Mouse (Mus musculus): ENCODE results near the gene Ttll8. TPM values are rescaled to one million over a fixed set of nuclear protein-coding genes. Genes with fewer than 3 reads are reported as not detected.

Ttll8 gene
- polyA plus RNA-seq, 1 experiment from 2014 or later, result 0.16 TPM

DNA sequence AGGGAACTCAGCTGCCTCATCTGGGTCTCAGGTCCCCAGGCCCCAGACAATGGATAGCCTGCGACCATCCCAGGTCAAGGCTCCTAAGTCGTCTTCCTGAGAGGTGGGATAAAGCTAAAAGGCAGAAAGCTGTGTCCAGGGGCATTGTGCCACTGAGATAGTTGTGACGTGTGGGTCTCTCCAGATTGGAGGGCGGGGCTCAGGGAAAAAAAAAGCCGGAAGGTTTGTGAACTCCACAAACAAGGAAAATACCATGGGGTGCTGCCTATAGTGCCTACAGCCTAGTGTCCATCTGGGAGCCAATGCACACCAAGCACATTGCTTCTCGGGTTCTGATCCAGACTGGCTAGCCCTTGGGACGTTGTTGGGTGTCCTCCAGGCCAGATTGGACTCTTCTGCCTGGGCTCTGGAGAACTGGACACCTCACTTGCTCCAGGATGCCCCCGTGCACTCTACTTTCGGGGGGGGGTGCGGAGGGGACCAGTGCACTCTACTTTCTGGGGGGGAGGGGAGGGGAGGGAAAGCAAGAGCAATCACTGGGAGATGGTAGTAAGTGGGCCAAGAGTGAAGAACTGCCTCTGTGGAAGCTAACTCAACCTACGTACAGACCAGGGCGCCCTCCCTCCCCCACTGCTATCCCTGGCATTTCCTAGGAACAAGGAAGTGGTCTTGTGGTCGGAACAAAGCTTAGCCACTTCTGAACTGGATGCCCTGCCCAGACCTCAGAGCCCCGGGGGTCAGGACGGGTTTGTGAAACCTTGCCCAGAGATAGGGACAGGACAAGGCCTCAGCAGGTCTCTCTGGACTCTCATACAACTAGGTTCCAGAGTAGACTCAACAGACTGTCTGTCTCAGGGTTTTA lies 99.0 kb downstream of the Ttll8 start:
- 77% methylated on average over 15 of the region's 15 CpGs for WGBS
- H3K4me1 ChIP-seq (ENCODE audit: control insufficient read depth, insufficient read depth, low read length), result no peaks in the 10 kb centered on the region
- H3K27me3 ChIP-seq (ENCODE audit: control insufficient read depth, insufficient read depth, low read depth, low read length), result no peaks in the 10 kb centered on the region
- H3K4me3 ChIP-seq (ENCODE audit: low read depth, low read length), result no peak overlapping the region
- no peaks in the 10 kb centered on the region for H3K36me3 ChIP-seq (ENCODE audit: control insufficient read depth, insufficient read depth, low read length)
- no peak overlapping the region for H3K27ac ChIP-seq (ENCODE audit: low read length)
- no peak overlapping the region for H3K9ac ChIP-seq (ENCODE audit: low read depth, low read length)
- no peak for ATAC-seq
- H3K9me3 ChIP-seq (replicated peaks; ENCODE audit: control insufficient read depth, low read length, poor library complexity, severe bottlenecking), result no peaks in the 10 kb centered on the region
- no peak overlapping the region for H3K4me2 ChIP-seq (ENCODE audit: low read length)

DNA sequence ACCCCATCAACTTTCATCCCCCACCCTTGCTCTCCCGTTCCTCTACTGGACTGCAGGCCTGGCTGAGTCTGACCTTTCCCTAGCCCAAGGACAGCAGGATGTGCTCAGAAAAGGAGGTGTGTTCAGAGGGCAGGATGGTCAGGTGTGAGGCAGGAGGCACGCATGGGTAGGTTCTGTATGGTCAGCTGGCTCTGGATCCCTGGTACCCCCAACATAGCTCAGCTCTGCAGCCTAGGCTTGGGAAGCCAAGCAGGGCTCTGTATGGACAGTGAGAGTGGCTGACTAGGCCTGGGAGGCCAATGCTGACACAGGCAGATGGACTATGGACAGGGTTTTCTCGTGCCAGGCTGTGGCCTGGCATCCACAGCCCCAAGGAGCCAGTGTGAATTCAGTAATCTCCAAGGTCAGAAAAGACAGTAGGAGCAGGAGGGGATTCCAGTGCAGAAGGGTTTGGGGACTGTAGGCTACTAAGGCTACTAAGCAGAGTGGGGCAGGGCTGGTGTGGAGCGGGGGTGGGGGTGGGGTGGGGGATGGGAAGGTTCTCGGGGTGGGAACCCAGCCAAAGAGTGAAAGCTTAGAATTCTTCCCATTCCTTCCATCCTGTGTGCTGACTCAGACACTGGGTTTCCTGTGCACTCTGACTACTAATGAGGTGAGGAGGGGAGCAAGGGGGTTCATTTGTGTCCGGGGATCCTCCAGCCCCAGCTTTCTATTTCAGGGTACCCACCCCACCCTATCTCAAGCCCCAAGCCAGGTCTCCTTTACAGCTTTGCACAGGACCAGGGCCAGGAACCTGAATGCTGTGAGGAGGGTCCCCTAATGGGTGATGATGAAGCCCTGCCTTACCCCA lies 99.9 kb downstream of the Ttll8 start:
- no peaks in the 10 kb centered on the region for H3K36me3 ChIP-seq (ENCODE audit: control insufficient read depth, insufficient read depth, low read length)
- no peaks in the 10 kb centered on the region for H3K27me3 ChIP-seq (ENCODE audit: control insufficient read depth, insufficient read depth, low read depth, low read length)
- H3K9ac ChIP-seq (ENCODE audit: low read depth, low read length), result no peak overlapping the region
- H3K4me3 ChIP-seq (ENCODE audit: low read depth, low read length), result no peak overlapping the region
- no peaks in the 10 kb centered on the region for H3K9me3 ChIP-seq (replicated peaks; ENCODE audit: control insufficient read depth, low read length, poor library complexity, severe bottlenecking)
- 54% methylated on average over 6 of the region's 6 CpGs for WGBS
- ATAC-seq, result no peak
- H3K4me2 ChIP-seq (ENCODE audit: low read length), result no peak overlapping the region
- H3K4me1 ChIP-seq (ENCODE audit: control insufficient read depth, insufficient read depth, low read length), result no peaks in the 10 kb centered on the region
- no peak overlapping the region for H3K27ac ChIP-seq (ENCODE audit: low read length)

GRCm38 (mm10) chr15:88853106-88853505 lies 101.1 kb downstream of the Ttll8 start:
- Histone ChIP-seq H3K9ac (ENCODE audit: low read depth, low read length) (no peak overlapping the region), H3K27me3 (ENCODE audit: control insufficient read depth, insufficient read depth, low read depth, low read length) (no peaks in the 10 kb centered on the region), H3K27ac (ENCODE audit: low read length) (no peak overlapping the region), H3K9me3 (replicated peaks; ENCODE audit: control insufficient read depth, low read length, poor library complexity, severe bottlenecking) (no peaks in the 10 kb centered on the region), H3K36me3 (ENCODE audit: control insufficient read depth, insufficient read depth, low read length) (no peaks in the 10 kb centered on the region), H3K4me1 (ENCODE audit: control insufficient read depth, insufficient read depth, low read length) (no peaks in the 10 kb centered on the region), H3K4me2 (ENCODE audit: low read length) (no peak overlapping the region), H3K4me3 (ENCODE audit: low read depth, low read length) (no peak overlapping the region)
- 88% methylated on average over 9 of the region's 9 CpGs for WGBS
- no peak for ATAC-seq

- Histone ChIP-seq H3K4me1 (ENCODE audit: control insufficient read depth, insufficient read depth, low read length) (no peaks in the 10 kb centered on the region), H3K36me3 (ENCODE audit: control insufficient read depth, insufficient read depth, low read length) (no peaks in the 10 kb centered on the region), H3K4me2 (ENCODE audit: low read length) (no peak overlapping the region), H3K27ac (ENCODE audit: low read length) (no peak overlapping the region), H3K9ac (ENCODE audit: low read depth, low read length) (no peak overlapping the region), H3K9me3 (replicated peaks; ENCODE audit: control insufficient read depth, low read length, poor library complexity, severe bottlenecking) (no peaks in the 10 kb centered on the region), H3K4me3 (ENCODE audit: low read depth, low read length) (no peak overlapping the region), H3K27me3 (ENCODE audit: control insufficient read depth, insufficient read depth, low read depth, low read length) (no peaks in the 10 kb centered on the region)
- no peak for ATAC-seq
- WGBS, result 87% methylated on average over 10 of the region's 10 CpGs
These were observed 102.6 kb downstream of the Ttll8 start for GRCm38 (mm10) chr15:88851507-88852149.

- no peak overlapping the region for H3K27ac ChIP-seq (ENCODE audit: low read length)
- no peak overlapping the region for H3K9ac ChIP-seq (ENCODE audit: low read depth, low read length)
- no peaks in the 10 kb centered on the region for H3K9me3 ChIP-seq (replicated peaks; ENCODE audit: control insufficient read depth, low read length, poor library complexity, severe bottlenecking)
- no peaks in the 10 kb centered on the region for H3K27me3 ChIP-seq (ENCODE audit: control insufficient read depth, insufficient read depth, low read depth, low read length)
- no peak for ATAC-seq
- WGBS, result 54% methylated on average over 3 of the region's 3 CpGs
- no peaks in the 10 kb centered on the region for H3K4me1 ChIP-seq (ENCODE audit: control insufficient read depth, insufficient read depth, low read length)
- H3K36me3 ChIP-seq (ENCODE audit: control insufficient read depth, insufficient read depth, low read length), result no peaks in the 10 kb centered on the region
- no peak overlapping the region for H3K4me2 ChIP-seq (ENCODE audit: low read length)
- no peak overlapping the region for H3K4me3 ChIP-seq (ENCODE audit: low read depth, low read length)
These were observed 103.1 kb downstream of the Ttll8 start for GRCm38 (mm10) chr15:88851076-88851475.

DNA sequence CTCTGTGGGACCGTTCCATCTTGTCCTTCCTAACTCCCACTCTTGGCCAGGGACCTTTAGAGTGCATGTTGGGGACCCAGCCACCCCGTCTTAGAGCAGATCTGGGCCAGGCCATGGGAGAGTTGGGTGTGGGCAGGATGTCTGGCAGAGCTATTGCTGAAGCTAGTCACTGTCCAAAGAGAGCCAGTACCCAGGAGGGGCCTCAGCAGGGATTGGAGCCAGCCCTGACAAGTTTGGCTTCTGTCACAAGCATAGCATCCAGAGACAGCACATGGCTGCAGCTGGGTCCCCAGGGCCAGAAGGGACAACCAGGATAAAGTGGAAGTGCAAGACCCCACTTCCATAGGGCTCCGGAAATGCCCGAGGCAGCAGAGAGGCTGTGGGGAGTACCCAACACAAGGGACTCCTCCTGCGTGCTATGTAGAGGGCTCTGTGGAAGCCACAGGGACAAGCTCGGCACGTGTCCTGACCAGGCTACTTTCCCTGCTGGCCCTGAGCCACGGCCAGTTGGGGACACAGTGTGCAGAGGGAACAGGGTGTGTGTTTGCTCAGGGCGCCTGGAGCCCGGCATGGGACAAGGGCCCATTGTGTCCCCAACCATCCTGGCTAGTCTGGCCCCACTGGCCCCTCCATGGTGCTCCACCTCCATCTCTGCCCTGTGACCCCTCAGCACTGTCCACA lies 103.9 kb downstream of the Ttll8 start:
- Histone ChIP-seq H3K27me3 (ENCODE audit: control insufficient read depth, insufficient read depth, low read depth, low read length) (no peaks in the 10 kb centered on the region), H3K4me3 (ENCODE audit: low read depth, low read length) (no peak overlapping the region), H3K36me3 (ENCODE audit: control insufficient read depth, insufficient read depth, low read length) (no peaks in the 10 kb centered on the region), H3K9me3 (replicated peaks; ENCODE audit: control insufficient read depth, low read length, poor library complexity, severe bottlenecking) (no peaks in the 10 kb centered on the region), H3K4me2 (ENCODE audit: low read length) (no peak overlapping the region), H3K4me1 (ENCODE audit: control insufficient read depth, insufficient read depth, low read length) (no peaks in the 10 kb centered on the region), H3K27ac (ENCODE audit: low read length) (no peak overlapping the region), H3K9ac (ENCODE audit: low read depth, low read length) (no peak overlapping the region)
- 50% methylated on average over 10 of the region's 10 CpGs for WGBS
- ATAC-seq, result peak; percentile 67; the same call in 1 of the 2 replicates

DNA sequence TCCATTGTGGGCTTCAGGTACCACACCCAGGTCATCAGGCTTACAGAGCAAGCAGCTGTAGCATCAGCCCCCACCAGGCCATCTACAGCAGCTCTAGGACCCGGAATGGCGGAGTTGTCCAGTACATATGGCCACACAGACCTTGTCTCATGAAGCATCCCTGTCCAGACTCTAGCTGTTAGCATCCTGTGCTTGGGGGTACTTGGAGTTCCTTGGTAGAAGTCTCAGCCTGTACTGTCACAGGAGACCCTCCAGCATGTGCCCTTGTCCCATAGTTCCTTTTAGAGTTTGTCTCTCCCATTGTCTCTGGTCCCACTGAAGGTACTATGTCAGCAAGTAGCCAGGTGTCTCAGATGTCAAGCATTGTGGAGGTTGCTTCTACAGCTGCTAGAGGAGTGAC lies 104.6 kb downstream of the Ttll8 start:
- WGBS, result 82% methylated on average over 2 of the region's 2 CpGs
- no peaks in the 10 kb centered on the region for H3K36me3 ChIP-seq (ENCODE audit: control insufficient read depth, insufficient read depth, low read length)

DNA sequence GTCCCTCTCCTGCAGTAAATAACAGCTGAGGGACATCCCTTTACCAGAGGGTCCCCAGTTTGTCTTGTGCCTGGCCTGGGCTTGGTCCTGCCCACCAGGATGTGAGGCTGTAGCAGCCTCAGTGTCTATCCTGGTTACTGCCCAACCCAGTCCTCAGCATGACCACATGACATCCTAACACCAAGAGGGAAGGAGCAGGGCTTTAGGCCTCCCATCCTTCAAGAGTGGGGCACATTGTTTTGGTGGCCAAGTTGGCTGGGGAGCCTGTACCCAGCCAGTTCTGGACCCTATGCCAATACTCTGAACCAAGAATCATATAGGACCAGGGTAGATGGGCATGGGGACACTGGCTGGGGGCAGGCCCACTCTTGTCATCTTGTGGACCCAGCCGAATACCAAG lies 105.6 kb downstream of the Ttll8 start:
- Histone ChIP-seq H3K4me3 (ENCODE audit: low read depth, low read length) (no peak overlapping the region), H3K27ac (ENCODE audit: low read length) (no peak overlapping the region), H3K36me3 (ENCODE audit: control insufficient read depth, insufficient read depth, low read length) (no peaks in the 10 kb centered on the region), H3K9me3 (replicated peaks; ENCODE audit: control insufficient read depth, low read length, poor library complexity, severe bottlenecking) (no peaks in the 10 kb centered on the region), H3K4me1 (ENCODE audit: control insufficient read depth, insufficient read depth, low read length) (no peaks in the 10 kb centered on the region), H3K9ac (ENCODE audit: low read depth, low read length) (no peak overlapping the region), H3K27me3 (ENCODE audit: control insufficient read depth, insufficient read depth, low read depth, low read length) (no peaks in the 10 kb centered on the region), H3K4me2 (ENCODE audit: low read length) (no peak overlapping the region)
- WGBS, result 93% methylated on average over 1 of the region's 1 CpGs
- no peak for ATAC-seq

More for the DNA sequence above, 104.6 kb downstream of the Ttll8 start:
- Histone ChIP-seq H3K27ac (ENCODE audit: low read length) (no peak overlapping the region), H3K4me3 (ENCODE audit: low read depth, low read length) (no peak overlapping the region), H3K4me2 (ENCODE audit: low read length) (no peak overlapping the region), H3K4me1 (ENCODE audit: control insufficient read depth, insufficient read depth, low read length) (no peaks in the 10 kb centered on the region), H3K27me3 (ENCODE audit: control insufficient read depth, insufficient read depth, low read depth, low read length) (no peaks in the 10 kb centered on the region), H3K9me3 (replicated peaks; ENCODE audit: control insufficient read depth, low read length, poor library complexity, severe bottlenecking) (no peaks in the 10 kb centered on the region), H3K9ac (ENCODE audit: low read depth, low read length) (no peak overlapping the region)
- ATAC-seq, result no peak
